Mouse (Mus musculus): ENCODE data around the gene Camkv. TPM values are rescaled to one million over a fixed set of nuclear protein-coding genes. Genes with fewer than 3 reads are reported as not detected.
A peak's percentile ranks its signal among the peaks of the same experiment; 100 is the strongest.

The Camkv gene
- polyA plus RNA-seq, 1 experiment = not detected

- H3K4me3 ChIP-seq (ENCODE audit: insufficient read depth, low read length) = no peak overlapping the region
- no peak overlapping the region for H3K27ac ChIP-seq (ENCODE audit: insufficient read depth, low read length)
- TF ChIP-seq CTCF (IDR thresholded peaks at IDR 0.05; ENCODE audit: borderline replicate concordance, insufficient read depth, low read length) (no peak), POLR2A (IDR thresholded peaks at IDR 0.05; ENCODE audit: low read depth, low read length) (no peak)
- no peaks in the 10 kb centered on the region for H3K4me1 ChIP-seq (ENCODE audit: control insufficient read depth, insufficient read depth, low read length)
These were observed 16.0 kb upstream of the Camkv start for GRCm38 (mm10) chr9:107919441-107919840.

GRCm38 (mm10) chr9:107923021-107923420 is 12.5 kb upstream of the Camkv start:
- Histone ChIP-seq H3K4me1 (ENCODE audit: control insufficient read depth, insufficient read depth, low read length) (no peaks in the 10 kb centered on the region), H3K4me3 (ENCODE audit: insufficient read depth, low read length) (no peak overlapping the region), H3K27ac (ENCODE audit: insufficient read depth, low read length) (no peak overlapping the region)
- peak; percentile 80 for TF ChIP-seq CTCF (IDR thresholded peaks at IDR 0.05; ENCODE audit: borderline replicate concordance, insufficient read depth, low read length)
- no peak for TF ChIP-seq POLR2A (IDR thresholded peaks at IDR 0.05; ENCODE audit: low read depth, low read length)

GRCm38 (mm10) chr9:107923956-107924355 is 11.5 kb upstream of the Camkv start:
- H3K27ac ChIP-seq (ENCODE audit: insufficient read depth, low read length) = no peak overlapping the region
- no peak for TF ChIP-seq CTCF (IDR thresholded peaks at IDR 0.05; ENCODE audit: borderline replicate concordance, insufficient read depth, low read length)
- TF ChIP-seq POLR2A (IDR thresholded peaks at IDR 0.05; ENCODE audit: low read depth, low read length) = no peak

GRCm38 (mm10) chr9:107925251-107925650 is 10.2 kb upstream of the Camkv start:
- no peak overlapping the region for H3K27ac ChIP-seq (ENCODE audit: insufficient read depth, low read length)
- TF ChIP-seq POLR2A (IDR thresholded peaks at IDR 0.05; ENCODE audit: low read depth, low read length) (no peak), CTCF (IDR thresholded peaks at IDR 0.05; ENCODE audit: borderline replicate concordance, insufficient read depth, low read length) (no peak)
- H3K4me3 ChIP-seq (ENCODE audit: insufficient read depth, low read length) = no peak overlapping the region
- H3K4me1 ChIP-seq (ENCODE audit: control insufficient read depth, insufficient read depth, low read length) = no peaks in the 10 kb centered on the region

More at GRCm38 (mm10) chr9:107923956-107924355, 11.5 kb upstream of the Camkv start:
- Histone ChIP-seq H3K4me1 (ENCODE audit: control insufficient read depth, insufficient read depth, low read length) (no peaks in the 10 kb centered on the region), H3K4me3 (ENCODE audit: insufficient read depth, low read length) (no peak overlapping the region)

- no peaks in the 10 kb centered on the region for H3K4me1 ChIP-seq (ENCODE audit: control insufficient read depth, insufficient read depth, low read length)
- H3K4me3 ChIP-seq (ENCODE audit: insufficient read depth, low read length) = no peak overlapping the region
- no peak overlapping the region for H3K27ac ChIP-seq (ENCODE audit: insufficient read depth, low read length)
- TF ChIP-seq POLR2A (IDR thresholded peaks at IDR 0.05; ENCODE audit: low read depth, low read length) = no peak
- no peak for TF ChIP-seq CTCF (IDR thresholded peaks at IDR 0.05; ENCODE audit: borderline replicate concordance, insufficient read depth, low read length)
These were observed 8.5 kb upstream of the Camkv start for GRCm38 (mm10) chr9:107926920-107927420.

- Histone ChIP-seq H3K27ac (ENCODE audit: insufficient read depth, low read length) (no peak overlapping the region), H3K4me3 (ENCODE audit: insufficient read depth, low read length) (no peak overlapping the region), H3K4me1 (ENCODE audit: control insufficient read depth, insufficient read depth, low read length) (no peaks in the 10 kb centered on the region)
- TF ChIP-seq POLR2A (IDR thresholded peaks at IDR 0.05; ENCODE audit: low read depth, low read length) (no peak), CTCF (IDR thresholded peaks at IDR 0.05; ENCODE audit: borderline replicate concordance, insufficient read depth, low read length) (no peak)
These were observed 7.7 kb upstream of the Camkv start for GRCm38 (mm10) chr9:107927749-107928148.

- H3K27ac ChIP-seq (ENCODE audit: insufficient read depth, low read length) = no peak within 1 kb of the TSS
- TF ChIP-seq POLR2A (IDR thresholded peaks at IDR 0.05; ENCODE audit: low read depth, low read length) (no peak), CTCF (IDR thresholded peaks at IDR 0.05; ENCODE audit: borderline replicate concordance, insufficient read depth, low read length) (no peak)
These were observed 7.3 kb upstream of the Camkv start, which contains the start of gene Actl11 for GRCm38 (mm10) chr9:107928169-107928568. Gene Actl11 (plus strand): TSS chr9:107928469.

GRCm38 (mm10) chr9:107932221-107932620 is 3.3 kb upstream of the Camkv start:
- TF ChIP-seq POLR2A (IDR thresholded peaks at IDR 0.05; ENCODE audit: low read depth, low read length) (no peak), CTCF (IDR thresholded peaks at IDR 0.05; ENCODE audit: borderline replicate concordance, insufficient read depth, low read length) (no peak)
- Histone ChIP-seq H3K27ac (ENCODE audit: insufficient read depth, low read length) (no peak overlapping the region), H3K4me1 (ENCODE audit: control insufficient read depth, insufficient read depth, low read length) (no peaks in the 10 kb centered on the region), H3K4me3 (ENCODE audit: insufficient read depth, low read length) (no peak overlapping the region)

More at GRCm38 (mm10) chr9:107928169-107928568, 7.3 kb upstream of the Camkv start, which contains the start of gene Actl11:
- Histone ChIP-seq H3K4me1 (ENCODE audit: control insufficient read depth, insufficient read depth, low read length) (no peaks in the 10 kb centered on the region), H3K4me3 (ENCODE audit: insufficient read depth, low read length) (no peak within 1 kb of the TSS)

- TF ChIP-seq CTCF (IDR thresholded peaks at IDR 0.05; ENCODE audit: borderline replicate concordance, insufficient read depth, low read length) (no peak), POLR2A (IDR thresholded peaks at IDR 0.05; ENCODE audit: low read depth, low read length) (no peak)
- no peaks in the 10 kb centered on the region for H3K4me1 ChIP-seq (ENCODE audit: control insufficient read depth, insufficient read depth, low read length)
- no peak overlapping the region for H3K27ac ChIP-seq (ENCODE audit: insufficient read depth, low read length)
- H3K4me3 ChIP-seq (ENCODE audit: insufficient read depth, low read length) = no peak overlapping the region
These were observed 1.3 kb upstream of the Camkv start for GRCm38 (mm10) chr9:107934146-107934545.

- TF ChIP-seq POLR2A (IDR thresholded peaks at IDR 0.05; ENCODE audit: low read depth, low read length) = no peak
- TF ChIP-seq CTCF (IDR thresholded peaks at IDR 0.05; ENCODE audit: borderline replicate concordance, insufficient read depth, low read length) = no peak
- Histone ChIP-seq H3K4me3 (ENCODE audit: insufficient read depth, low read length) (peak overlapping the region; percentile 14), H3K4me1 (ENCODE audit: control insufficient read depth, insufficient read depth, low read length) (peaks cover 4% of the 10 kb centered on the region; the same call in 1 of the 2 replicates), H3K27ac (ENCODE audit: insufficient read depth, low read length) (no peak overlapping the region)
These were observed 328 bp downstream of the Camkv start for GRCm38 (mm10) chr9:107935790-107936214.

Measured in embryonic fibroblast, embryonic 13.5 days (primary cell).